Mouse (Mus musculus): Measurements from ENCODE around the gene Fpgs.
A peak's percentile ranks its signal among the peaks of the same experiment; 100 is the strongest.

The Fpgs gene

GRCm38 (mm10) chr2:32671147-32671546 is 32.8 kb downstream of the Fpgs start:
- DNase-seq (ENCODE audit: low spot score): no peak

GRCm38 (mm10) chr2:32669876-32670275 is 34.1 kb downstream of the Fpgs start:
- DNase-seq (ENCODE audit: low spot score): no peak

- DNase-seq (ENCODE audit: low spot score): no peak
Measured at GRCm38 (mm10) chr2:32668176-32668575, 35.8 kb downstream of the Fpgs start.

GRCm38 (mm10) chr2:32667775-32668174 is 36.2 kb downstream of the Fpgs start:
- no peak for DNase-seq (ENCODE audit: low spot score)

- DNase-seq (ENCODE audit: low spot score): peak; percentile 16
Measured at GRCm38 (mm10) chr2:32665853-32666252, 38.1 kb downstream of the Fpgs start.

- no peak for DNase-seq (ENCODE audit: low spot score)
Measured at GRCm38 (mm10) chr2:32665345-32665744, 38.6 kb downstream of the Fpgs start.

GRCm38 (mm10) chr2:32662291-32662690 is 41.7 kb downstream of the Fpgs start:
- no peak for DNase-seq (ENCODE audit: low spot score)

- DNase-seq (ENCODE audit: low spot score): peak; percentile 28
Measured at GRCm38 (mm10) chr2:32661509-32662107, 42.3 kb downstream of the Fpgs start.

GRCm38 (mm10) chr2:32658873-32659272 is 45.1 kb downstream of the Fpgs start:
- no peak for DNase-seq (ENCODE audit: low spot score)

GRCm38 (mm10) chr2:32655826-32656225 is 48.1 kb downstream of the Fpgs start:
- no peak for DNase-seq (ENCODE audit: low spot score)

- DNase-seq (ENCODE audit: low spot score): peak; percentile 62
Measured at GRCm38 (mm10) chr2:32655394-32655744, 48.6 kb downstream of the Fpgs start.

- no peak for DNase-seq (ENCODE audit: low spot score)
Measured at GRCm38 (mm10) chr2:32654743-32655393, 49.1 kb downstream of the Fpgs start.

GRCm38 (mm10) chr2:32653764-32654163 is 50.2 kb downstream of the Fpgs start:
- no peak for DNase-seq (ENCODE audit: low spot score)

GRCm38 (mm10) chr2:32647366-32647765 is 56.6 kb downstream of the Fpgs start:
- no peak for DNase-seq (ENCODE audit: low spot score)

- DNase-seq (ENCODE audit: low spot score): no peak
Measured at GRCm38 (mm10) chr2:32646379-32647056, 57.4 kb downstream of the Fpgs start, which contains the start of gene Eng. Gene Eng (plus strand): TSS chr2:32646595.

- no peak for DNase-seq (ENCODE audit: low spot score)
Measured at GRCm38 (mm10) chr2:32645647-32646046, 58.3 kb downstream of the Fpgs start.

GRCm38 (mm10) chr2:32644799-32645475 is 59.0 kb downstream of the Fpgs start:
- DNase-seq (ENCODE audit: low spot score): no peak

- DNase-seq (ENCODE audit: low spot score): no peak
Measured at GRCm38 (mm10) chr2:32644083-32644482, 59.9 kb downstream of the Fpgs start.

- no peak for DNase-seq (ENCODE audit: low spot score)
Measured at GRCm38 (mm10) chr2:32642813-32643212, 61.1 kb downstream of the Fpgs start.

GRCm38 (mm10) chr2:32641810-32642209 is 62.1 kb downstream of the Fpgs start:
- no peak for DNase-seq (ENCODE audit: low spot score)

GRCm38 (mm10) chr2:32640550-32641051 is 63.3 kb downstream of the Fpgs start:
- DNase-seq (ENCODE audit: low spot score): no peak

GRCm38 (mm10) chr2:32639632-32640031 is 64.3 kb downstream of the Fpgs start:
- no peak for DNase-seq (ENCODE audit: low spot score)

All from adipocyte (in vitro differentiated cells).